Mouse (Mus musculus) lung, adult 2 months (tissue): Measurements from ENCODE around the gene Tmem259.

Experiments used
- CTCF ChIP-seq: fragments of 200-500 bp; IDR thresholded peaks from 2 replicates; pipeline ENCODE4 v1.5.1; 2011; ENCODE audit warnings: mild to moderate bottlenecking, low read length, control low read depth; ENCODE audit not compliant: insufficient read depth
- POLR2A ChIP-seq: fragments of 200-500 bp; IDR thresholded peaks from 2 replicates; pipeline ENCODE4 v1.6.1; 2011; ENCODE audit warnings: low read depth, mild to moderate bottlenecking, control low read depth, low read length, borderline replicate concordance; ENCODE audit errors: extremely low read depth

DNA sequence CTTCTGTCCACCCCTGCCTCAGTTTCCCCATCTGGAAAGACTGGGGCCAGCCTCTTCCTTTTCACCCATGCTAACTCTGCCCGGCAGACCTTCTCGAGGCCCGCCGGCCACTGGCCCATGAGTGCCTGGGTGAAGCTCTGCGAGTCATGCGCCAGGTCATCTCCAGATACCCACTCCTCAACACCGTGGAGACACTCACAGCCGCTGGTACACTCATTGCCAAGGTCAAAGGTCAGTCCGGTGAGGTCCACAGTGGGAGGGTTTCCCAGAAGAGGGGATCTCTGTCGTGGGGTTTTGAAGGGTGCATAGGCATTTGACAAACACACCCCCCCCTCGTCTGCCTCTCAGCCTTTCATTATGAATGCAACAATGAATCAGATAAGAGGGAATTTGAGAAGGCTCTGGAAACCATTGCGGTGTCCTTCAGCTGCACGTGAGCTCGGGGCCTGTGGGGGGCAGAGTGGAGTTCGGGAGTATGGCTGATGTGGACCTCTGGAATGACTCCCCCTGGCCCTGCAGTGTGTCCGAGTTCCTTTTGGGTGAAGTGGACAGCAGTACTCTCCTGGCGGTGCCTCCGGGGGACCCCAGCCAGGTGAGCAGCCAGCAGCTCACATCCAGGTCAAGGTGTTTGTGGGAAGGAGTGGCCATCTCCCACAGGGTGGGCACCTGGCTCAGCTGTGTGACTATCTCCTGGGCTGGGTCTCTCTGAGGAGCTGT lies 36.6 kb upstream of the Tmem259 start:
- TF ChIP-seq POLR2A, result no peak
- TF ChIP-seq CTCF, result no peak
